Mouse (Mus musculus) testis, adult 2 months (tissue): ENCODE data around the gene Papola. TPM values are rescaled to one million over a fixed set of nuclear protein-coding genes. Genes with fewer than 3 reads are reported as not detected.

Experiments used
- H3K27ac ChIP-seq: fragments of 200-500 bp; 2 replicates; pipeline ENCODE4 v1.5.1; 2012; ENCODE audit warnings: low read depth, low read length; ENCODE audit not compliant: control insufficient read depth, insufficient read depth
- H3K27me3 ChIP-seq: fragments of 200-500 bp; 2 replicates; pipeline ENCODE4 v1.6.1; 2012; ENCODE audit warnings: mild to moderate bottlenecking, low read length, moderate library complexity; ENCODE audit not compliant: control insufficient read depth, insufficient read depth
- H3K36me3 ChIP-seq: fragments of 200-500 bp; 2 replicates; pipeline ENCODE4 v1.6.1; 2012; ENCODE audit warnings: mild to moderate bottlenecking, low read length; ENCODE audit not compliant: control insufficient read depth, insufficient read depth
- H3K4me1 ChIP-seq: fragments of 200-500 bp; 2 replicates; pipeline ENCODE4 v1.6.1; 2012; ENCODE audit warnings: low read length; ENCODE audit not compliant: control insufficient read depth, insufficient read depth
- H3K4me3 ChIP-seq: fragments of 200-500 bp; 2 replicates; pipeline ENCODE4 v1.5.1; 2012; ENCODE audit warnings: low read depth, mild to moderate bottlenecking, low read length, moderate library complexity, mixed read lengths; ENCODE audit not compliant: control insufficient read depth
- CTCF ChIP-seq: fragments of 200-500 bp; IDR thresholded peaks from 2 replicates; pipeline ENCODE4 v1.5.1; 2012; ENCODE audit warnings: low read depth, mild to moderate bottlenecking, inconsistent platforms, low read length, moderate library complexity; ENCODE audit not compliant: control insufficient read depth, insufficient read depth, insufficient replicate concordance
- POLR2A ChIP-seq: fragments of 200-500 bp; IDR thresholded peaks from 2 replicates; pipeline ENCODE4 v1.6.1; 2012; ENCODE audit warnings: low read depth, mild to moderate bottlenecking, inconsistent platforms, low read length, moderate library complexity; ENCODE audit not compliant: control insufficient read depth
- polyA plus RNA-seq: library from polyadenylated mRNA; depleted of rRNA; stranded (reverse); fragments of >200 nt; gene quantifications from 2 replicates; pipeline ENCODE4 v1.2.3, GENCODE M21; 2012

The Papola gene
- polyA plus RNA-seq, 1 experiment: 70.6 TPM

- Histone ChIP-seq H3K4me1 (no peaks in the 10 kb centered on the region), H3K27ac (no peak overlapping the region), H3K4me3 (no peak overlapping the region), H3K36me3 (no peaks in the 10 kb centered on the region), H3K27me3 (no peaks in the 10 kb centered on the region)
- no peak for TF ChIP-seq POLR2A
- no peak for TF ChIP-seq CTCF
Measured at GRCm38 (mm10) chr12:105863436-105863835, 78.9 kb downstream of the Papola start.

- TF ChIP-seq POLR2A (no peak), CTCF (no peak)
- H3K4me1 ChIP-seq: peaks cover 3% of the 10 kb centered on the region
- H3K27ac ChIP-seq: no peak overlapping the region
- no peak overlapping the region for H3K4me3 ChIP-seq
- no peaks in the 10 kb centered on the region for H3K36me3 ChIP-seq
- H3K27me3 ChIP-seq: no peaks in the 10 kb centered on the region
Measured at GRCm38 (mm10) chr12:105867646-105868045, 83.2 kb downstream of the Papola start.

- Histone ChIP-seq H3K4me3 (no peak overlapping the region), H3K4me1 (peaks cover 3% of the 10 kb centered on the region), H3K27ac (no peak overlapping the region), H3K27me3 (no peaks in the 10 kb centered on the region), H3K36me3 (no peaks in the 10 kb centered on the region)
- TF ChIP-seq CTCF (no peak), POLR2A (no peak)
Measured at GRCm38 (mm10) chr12:105869242-105869641, 84.7 kb downstream of the Papola start.

- H3K36me3 ChIP-seq: no peaks in the 10 kb centered on the region
- H3K4me3 ChIP-seq: peak overlapping the region; percentile 8
- H3K27me3 ChIP-seq: no peaks in the 10 kb centered on the region
- peaks cover 3% of the 10 kb centered on the region for H3K4me1 ChIP-seq
- TF ChIP-seq POLR2A: no peak
- TF ChIP-seq CTCF: no peak
- no peak overlapping the region for H3K27ac ChIP-seq
Measured at GRCm38 (mm10) chr12:105869696-105870095, 85.2 kb downstream of the Papola start.

- Histone ChIP-seq H3K36me3 (no peaks in the 10 kb centered on the region), H3K27me3 (no peaks in the 10 kb centered on the region), H3K4me3 (no peak overlapping the region), H3K4me1 (peaks cover 3% of the 10 kb centered on the region), H3K27ac (no peak overlapping the region)
- TF ChIP-seq CTCF (peak; percentile 55; the same call in 1 of the 2 replicates), POLR2A (no peak)
Measured at GRCm38 (mm10) chr12:105873283-105873682, 88.8 kb downstream of the Papola start.

- H3K36me3 ChIP-seq: no peaks in the 10 kb centered on the region
- H3K4me1 ChIP-seq: no peaks in the 10 kb centered on the region
- H3K4me3 ChIP-seq: no peak overlapping the region
- no peak for TF ChIP-seq CTCF
- TF ChIP-seq POLR2A: no peak
- no peaks in the 10 kb centered on the region for H3K27me3 ChIP-seq
- H3K27ac ChIP-seq: no peak overlapping the region
Measured at GRCm38 (mm10) chr12:105875112-105875511, 90.6 kb downstream of the Papola start.

GRCm38 (mm10) chr12:105876521-105876920 lies 92.0 kb downstream of the Papola start:
- H3K27me3 ChIP-seq: no peaks in the 10 kb centered on the region
- TF ChIP-seq CTCF: no peak
- TF ChIP-seq POLR2A: no peak

GRCm38 (mm10) chr12:105876931-105877330 lies 92.4 kb downstream of the Papola start:
- TF ChIP-seq CTCF (no peak), POLR2A (no peak)
- H3K4me3 ChIP-seq: no peak overlapping the region
- no peak overlapping the region for H3K27ac ChIP-seq
- no peaks in the 10 kb centered on the region for H3K36me3 ChIP-seq
- no peaks in the 10 kb centered on the region for H3K27me3 ChIP-seq
- H3K4me1 ChIP-seq: no peaks in the 10 kb centered on the region

More at GRCm38 (mm10) chr12:105876521-105876920, 92.0 kb downstream of the Papola start:
- Histone ChIP-seq H3K27ac (no peak overlapping the region), H3K36me3 (no peaks in the 10 kb centered on the region), H3K4me1 (no peaks in the 10 kb centered on the region), H3K4me3 (no peak overlapping the region)
